In the genomic region with DNA sequence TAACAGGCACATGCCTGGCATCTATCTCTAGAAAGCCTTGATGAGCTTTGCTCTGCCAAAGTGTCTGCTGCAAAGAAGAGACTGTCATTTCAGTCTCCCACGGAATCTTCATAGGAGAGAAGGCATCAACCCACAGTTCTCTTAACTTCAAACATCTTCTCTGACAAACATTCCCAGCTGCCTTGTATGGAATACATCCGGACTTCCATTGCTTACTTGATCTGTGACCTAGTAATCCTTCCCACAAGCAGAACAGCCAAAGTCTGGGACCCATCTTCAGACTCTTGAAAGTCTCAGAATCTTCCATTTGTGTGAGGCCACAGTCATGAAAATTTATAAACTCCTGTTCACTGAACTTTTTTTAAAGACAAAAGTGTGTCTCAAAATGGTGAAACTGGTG, we compare ENCODE assay signal across 24 mouse cellular contexts. TPM values are rescaled to one million over a fixed set of nuclear protein-coding genes. Genes with fewer than 3 reads are reported as not detected.
DNase-seq lines count a peak whose midpoint lies in the region; ATAC-seq and TF ChIP-seq lines count a peak whose summit lies in the region.
"Had no signal": no experiment of that assay in that cellular context is flagged by ENCODE, and none has a peak within 500 bp of the region (broad histone marks: within the 10 kb centered on the region; RNA-seq: fewer than 3 reads in every experiment).

No protein-coding gene starts in this region.

- no peak for ATAC-seq in heart, embryonic 12.5 days (ENCODE audit: insufficient number of reproducible peaks, low FRiP score)
- ATAC-seq: forebrain, embryonic 15.5 days; hindbrain, postnatal 0 days; Patski had no signal

- 52% methylated on average over 2 of the region's 2 CpGs for WGBS in heart, embryonic 12.5 days
- WGBS in lung, adult 2 months = 50% methylated on average over 2 of the region's 2 CpGs

- no peak overlapping the region for H3K4me2 ChIP-seq in heart, embryonic 12.5 days
- H3K4me2 ChIP-seq: forebrain, embryonic 15.5 days; limb, embryonic 13.5 days; midbrain, embryonic 11.5 days had no signal

- peak; percentile 1 for DNase-seq in heart, adult 8-10 months (ENCODE audit: low spot score)
- peak; percentile 1 for DNase-seq in kidney, postnatal 14 days
- no peak for DNase-seq in kidney, postnatal 10 days
- DNase-seq in lung, postnatal 25 days (ENCODE audit: low spot score) = peak; percentile 5
- DNase-seq in lung, adult 2 months = no peak
- DNase-seq in ovary, postnatal 10 days (ENCODE audit: low spot score) = no peak
- DNase-seq: layer of hippocampus, adult 9-11 months had no signal

- no peaks in the 10 kb centered on the region for H3K27me3 ChIP-seq in heart, embryonic 12.5 days (replicated peaks)
- H3K27me3 ChIP-seq: CH12.LX; forebrain, embryonic 15.5 days had no signal

- no peak for TF ChIP-seq CTCF in lung, adult 2 months (IDR thresholded peaks at IDR 0.05; ENCODE audit: insufficient read depth, low read length)

- H3K4me1 ChIP-seq in heart, embryonic 12.5 days (replicated peaks) = no peaks in the 10 kb centered on the region
- H3K4me1 ChIP-seq in lung, adult 2 months (ENCODE audit: control insufficient read depth, insufficient read depth, low read length) = no peaks in the 10 kb centered on the region
- H3K4me1 ChIP-seq: embryonic facial prominence, embryonic 10.5 days; forebrain, embryonic 15.5 days; limb, embryonic 13.5 days had no signal

- TF ChIP-seq POLR2A in lung, adult 2 months (IDR thresholded peaks at IDR 0.05; ENCODE audit: borderline replicate concordance, extremely low read depth, low read depth, low read length) = no peak

- H3K36me3 ChIP-seq in heart, embryonic 12.5 days = no peaks in the 10 kb centered on the region
- H3K36me3 ChIP-seq: embryonic facial prominence, embryonic 10.5 days; forebrain, embryonic 15.5 days; G1E; limb, embryonic 13.5 days had no signal

- no peaks in the 10 kb centered on the region for H3K9me3 ChIP-seq in heart, embryonic 12.5 days (replicated peaks)
- H3K9me3 ChIP-seq: embryonic facial prominence, embryonic 10.5 days; forebrain, embryonic 15.5 days; G1E; limb, embryonic 13.5 days had no signal

- H3K9ac ChIP-seq in heart, embryonic 12.5 days = no peak overlapping the region
- H3K9ac ChIP-seq: forebrain, embryonic 15.5 days; limb, embryonic 13.5 days; liver, embryonic 14.5 days had no signal

- no peak overlapping the region for H3K27ac ChIP-seq in heart, embryonic 12.5 days (ENCODE audit: poor library complexity, severe bottlenecking)
- H3K27ac ChIP-seq: embryonic facial prominence, embryonic 10.5 days; forebrain, embryonic 15.5 days; hindbrain, postnatal 0 days; limb, embryonic 13.5 days; liver, embryonic 14.5 days had no signal

- H3K4me3 ChIP-seq in heart, embryonic 12.5 days = no peak overlapping the region
- H3K4me3 ChIP-seq in lung, adult 2 months (replicated peaks; ENCODE audit: extremely low read depth, low read depth, low read length) = no peak overlapping the region
- H3K4me3 ChIP-seq: embryonic facial prominence, embryonic 10.5 days; forebrain, embryonic 15.5 days; limb, embryonic 13.5 days had no signal

RNA-seq across cellular contexts. Expression of a gene that starts 51.7 kb away (rescaled TPM):
- total RNA-seq in heart, adult 8-10 months (2022) = not detected
- polyA plus RNA-seq in heart, embryonic 12.5 days (2016; fragmentation: Nextera tagmentation; extraction: Ambion mirVana) = 0.57 and 0.74 TPM in 2 replicates
- not detected in 2 replicates for polyA plus RNA-seq in lung, adult 2 months (2012; rRNA removed)
- total RNA-seq: adrenal gland, adult 18-20 months; CH12.LX; G1E; gastrocnemius, postnatal 14 days; left cerebral cortex, adult 18-20 months; left cerebral cortex, postnatal 25 days; neutrophil, adult 5-6 weeks had no signal
- polyA plus RNA-seq: G1E; large intestine, adult 2 months; Patski; small intestine, adult 2 months had no signal

Comparison
In these comparisons a context has a peak if more than half of its experiments do, and no peak if none do; other contexts are left out.
1. DNase-seq: peak in heart, adult 8-10 months (single experiment), kidney, postnatal 14 days (single experiment) and lung, postnatal 25 days (single experiment); none in kidney, postnatal 10 days (single experiment), lung, adult 2 months (single experiment) and ovary, postnatal 10 days (single experiment).